Mouse (Mus musculus): ENCODE data around the gene Kcnn1. TPM values are rescaled to one million over a fixed set of nuclear protein-coding genes. Genes with fewer than 3 reads are reported as not detected.

The Kcnn1 gene
- polyA plus RNA-seq, 1 experiment from 2014 or later: 2.9 TPM

- no peak for DNase-seq (ENCODE audit: low spot score)
- H3K27ac ChIP-seq (replicated peaks; ENCODE audit: low read depth, low read length): no peak overlapping the region
- H3K4me2 ChIP-seq (ENCODE audit: low read depth, low read length): no peak overlapping the region
- peaks cover 8% of the 10 kb centered on the region for H3K4me1 ChIP-seq (ENCODE audit: control insufficient read depth, insufficient read depth, low read length)
- H3K27me3 ChIP-seq (replicated peaks; ENCODE audit: control insufficient read depth, insufficient read depth, low read length): no peaks in the 10 kb centered on the region
- no peaks in the 10 kb centered on the region for H3K9me3 ChIP-seq (ENCODE audit: control insufficient read depth, low read length)
- H3K4me3 ChIP-seq (ENCODE audit: low read depth, low read length): no peak overlapping the region
- 92% methylated on average over 2 of the region's 2 CpGs for WGBS
- no peaks in the 10 kb centered on the region for H3K36me3 ChIP-seq (ENCODE audit: control insufficient read depth, insufficient read depth, low read length)
- ATAC-seq (ENCODE audit: low read depth): no peak
- no peak overlapping the region for H3K9ac ChIP-seq (ENCODE audit: low read depth, low read length)
These were observed 9.2 kb downstream of the Kcnn1 start for GRCm38 (mm10) chr8:70853863-70854262.

- Histone ChIP-seq H3K4me2 (ENCODE audit: low read depth, low read length) (no peak overlapping the region), H3K27ac (replicated peaks; ENCODE audit: low read depth, low read length) (no peak overlapping the region), H3K4me1 (ENCODE audit: control insufficient read depth, insufficient read depth, low read length) (peaks cover 8% of the 10 kb centered on the region), H3K4me3 (ENCODE audit: low read depth, low read length) (no peak overlapping the region), H3K9me3 (ENCODE audit: control insufficient read depth, low read length) (no peaks in the 10 kb centered on the region), H3K36me3 (ENCODE audit: control insufficient read depth, insufficient read depth, low read length) (no peaks in the 10 kb centered on the region), H3K27me3 (replicated peaks; ENCODE audit: control insufficient read depth, insufficient read depth, low read length) (no peaks in the 10 kb centered on the region), H3K9ac (ENCODE audit: low read depth, low read length) (no peak overlapping the region; the same call in 1 of the 2 replicates)
- no peak for ATAC-seq (ENCODE audit: low read depth)
- DNase-seq (ENCODE audit: low spot score): no peak
- WGBS: 87% methylated on average over 38 of the region's 41 CpGs
These were observed 10.3 kb downstream of the Kcnn1 start for GRCm38 (mm10) chr8:70852595-70853231.

GRCm38 (mm10) chr8:70851837-70852236 is 11.2 kb downstream of the Kcnn1 start:
- 56% methylated on average over 5 of the region's 6 CpGs for WGBS
- ATAC-seq (ENCODE audit: low read depth) (no peak), DNase-seq (ENCODE audit: low spot score) (no peak)
- Histone ChIP-seq H3K9ac (ENCODE audit: low read depth, low read length) (no peak overlapping the region), H3K9me3 (ENCODE audit: control insufficient read depth, low read length) (no peaks in the 10 kb centered on the region), H3K36me3 (ENCODE audit: control insufficient read depth, insufficient read depth, low read length) (no peaks in the 10 kb centered on the region), H3K4me1 (ENCODE audit: control insufficient read depth, insufficient read depth, low read length) (peaks cover 2% of the 10 kb centered on the region), H3K27ac (replicated peaks; ENCODE audit: low read depth, low read length) (no peak overlapping the region), H3K4me3 (ENCODE audit: low read depth, low read length) (no peak overlapping the region), H3K4me2 (ENCODE audit: low read depth, low read length) (no peak overlapping the region), H3K27me3 (replicated peaks; ENCODE audit: control insufficient read depth, insufficient read depth, low read length) (no peaks in the 10 kb centered on the region)

GRCm38 (mm10) chr8:70850947-70851346 is 12.1 kb downstream of the Kcnn1 start:
- H3K9me3 ChIP-seq (ENCODE audit: control insufficient read depth, low read length): no peaks in the 10 kb centered on the region
- DNase-seq (ENCODE audit: low spot score) (no peak), ATAC-seq (ENCODE audit: low read depth) (no peak)
- 82% methylated on average over 4 of the region's 4 CpGs for WGBS
- H3K4me2 ChIP-seq (ENCODE audit: low read depth, low read length): no peak overlapping the region
- H3K4me3 ChIP-seq (ENCODE audit: low read depth, low read length): no peak overlapping the region
- H3K27me3 ChIP-seq (replicated peaks; ENCODE audit: control insufficient read depth, insufficient read depth, low read length): no peaks in the 10 kb centered on the region
- no peak overlapping the region for H3K9ac ChIP-seq (ENCODE audit: low read depth, low read length)
- H3K4me1 ChIP-seq (ENCODE audit: control insufficient read depth, insufficient read depth, low read length): no peaks in the 10 kb centered on the region
- H3K36me3 ChIP-seq (ENCODE audit: control insufficient read depth, insufficient read depth, low read length): no peaks in the 10 kb centered on the region
- H3K27ac ChIP-seq (replicated peaks; ENCODE audit: low read depth, low read length): no peak overlapping the region

GRCm38 (mm10) chr8:70850132-70850845 is 12.8 kb downstream of the Kcnn1 start:
- H3K4me1 ChIP-seq (ENCODE audit: control insufficient read depth, insufficient read depth, low read length): no peaks in the 10 kb centered on the region
- H3K27ac ChIP-seq (replicated peaks; ENCODE audit: low read depth, low read length): no peak overlapping the region
- H3K4me2 ChIP-seq (ENCODE audit: low read depth, low read length): no peak overlapping the region
- no peaks in the 10 kb centered on the region for H3K9me3 ChIP-seq (ENCODE audit: control insufficient read depth, low read length)
- no peaks in the 10 kb centered on the region for H3K36me3 ChIP-seq (ENCODE audit: control insufficient read depth, insufficient read depth, low read length)
- H3K27me3 ChIP-seq (replicated peaks; ENCODE audit: control insufficient read depth, insufficient read depth, low read length): no peaks in the 10 kb centered on the region
- ATAC-seq (ENCODE audit: low read depth) (no peak), DNase-seq (ENCODE audit: low spot score) (no peak)
- H3K4me3 ChIP-seq (ENCODE audit: low read depth, low read length): no peak overlapping the region
- 77% methylated on average over 7 of the region's 7 CpGs for WGBS
- no peak overlapping the region for H3K9ac ChIP-seq (ENCODE audit: low read depth, low read length)

GRCm38 (mm10) chr8:70849333-70849990 is 13.6 kb downstream of the Kcnn1 start:
- no peak overlapping the region for H3K9ac ChIP-seq (ENCODE audit: low read depth, low read length)
- no peak overlapping the region for H3K4me2 ChIP-seq (ENCODE audit: low read depth, low read length)
- ATAC-seq (ENCODE audit: low read depth) (no peak), DNase-seq (ENCODE audit: low spot score) (no peak)
- H3K27me3 ChIP-seq (replicated peaks; ENCODE audit: control insufficient read depth, insufficient read depth, low read length): no peaks in the 10 kb centered on the region
- no peaks in the 10 kb centered on the region for H3K36me3 ChIP-seq (ENCODE audit: control insufficient read depth, insufficient read depth, low read length)
- H3K4me3 ChIP-seq (ENCODE audit: low read depth, low read length): no peak overlapping the region
- 60% methylated on average over 3 of the region's 3 CpGs for WGBS
- no peak overlapping the region for H3K27ac ChIP-seq (replicated peaks; ENCODE audit: low read depth, low read length)
- H3K9me3 ChIP-seq (ENCODE audit: control insufficient read depth, low read length): no peaks in the 10 kb centered on the region
- H3K4me1 ChIP-seq (ENCODE audit: control insufficient read depth, insufficient read depth, low read length): no peaks in the 10 kb centered on the region

GRCm38 (mm10) chr8:70846371-70847154 is 16.5 kb downstream of the Kcnn1 start:
- 54% methylated on average over 15 of the region's 15 CpGs for WGBS
- no peaks in the 10 kb centered on the region for H3K4me1 ChIP-seq (ENCODE audit: control insufficient read depth, insufficient read depth, low read length)
- H3K9ac ChIP-seq (ENCODE audit: low read depth, low read length): no peak overlapping the region

GRCm38 (mm10) chr8:70845108-70845507 is 17.9 kb downstream of the Kcnn1 start:
- 39% methylated on average over 5 of the region's 5 CpGs for WGBS
- ATAC-seq (ENCODE audit: low read depth): no peak

More at GRCm38 (mm10) chr8:70846371-70847154, 16.5 kb downstream of the Kcnn1 start:
- Histone ChIP-seq H3K27me3 (replicated peaks; ENCODE audit: control insufficient read depth, insufficient read depth, low read length) (no peaks in the 10 kb centered on the region), H3K27ac (replicated peaks; ENCODE audit: low read depth, low read length) (no peak overlapping the region), H3K4me2 (ENCODE audit: low read depth, low read length) (no peak overlapping the region), H3K9me3 (ENCODE audit: control insufficient read depth, low read length) (no peaks in the 10 kb centered on the region), H3K4me3 (ENCODE audit: low read depth, low read length) (no peak overlapping the region), H3K36me3 (ENCODE audit: control insufficient read depth, insufficient read depth, low read length) (no peaks in the 10 kb centered on the region)
- no peak for ATAC-seq (ENCODE audit: low read depth)
- DNase-seq (ENCODE audit: low spot score): no peak

More at GRCm38 (mm10) chr8:70845108-70845507, 17.9 kb downstream of the Kcnn1 start:
- Histone ChIP-seq H3K4me1 (ENCODE audit: control insufficient read depth, insufficient read depth, low read length) (no peaks in the 10 kb centered on the region), H3K27ac (replicated peaks; ENCODE audit: low read depth, low read length) (no peak overlapping the region), H3K9me3 (ENCODE audit: control insufficient read depth, low read length) (no peaks in the 10 kb centered on the region), H3K36me3 (ENCODE audit: control insufficient read depth, insufficient read depth, low read length) (no peaks in the 10 kb centered on the region), H3K9ac (ENCODE audit: low read depth, low read length) (no peak overlapping the region), H3K4me3 (ENCODE audit: low read depth, low read length) (no peak overlapping the region), H3K4me2 (ENCODE audit: low read depth, low read length) (no peak overlapping the region), H3K27me3 (replicated peaks; ENCODE audit: control insufficient read depth, insufficient read depth, low read length) (no peaks in the 10 kb centered on the region)
- DNase-seq (ENCODE audit: low spot score): no peak

Measured in embryonic facial prominence, embryonic 14.5 days (tissue).